ENCODE assay signal across 17 mouse cellular contexts in genomic region chr5:130375411-130375810, GRCm38 (mm10). TPM values are rescaled to one million over a fixed set of nuclear protein-coding genes. Genes with fewer than 3 reads are reported as not detected.
"Had no signal": no experiment of that assay in that cellular context is flagged by ENCODE, and none has a peak within 500 bp of the region (broad histone marks: within the 10 kb centered on the region; RNA-seq: fewer than 3 reads in every experiment).

No protein-coding gene starts in this region.

- DNase-seq: gastrocnemius, postnatal 14 days; gastrocnemius, postnatal 36 days; heart, adult 11 months; heart, adult 2 months; heart, postnatal 14 days; heart, postnatal 36 days; kidney, adult 11 months; kidney, adult 8-10 months; kidney, postnatal 10 days; kidney, postnatal 25 days; kidney, postnatal 4 days; liver; liver, embryonic 13.5 days; liver, postnatal 0 days had no signal

RNA-seq across cellular contexts. Expression of gene Caln1, which starts 6.2 kb away (rescaled TPM):
- total RNA-seq: gastrocnemius, postnatal 36 days; heart, adult 2 months; heart, postnatal 14 days; heart, postnatal 36 days; hematopoietic stem cell, adult 5-6 weeks had no signal

RNA-seq across cellular contexts. Expression of gene A330070K13Rik, which starts 9.0 kb away (rescaled TPM):
- total RNA-seq: gastrocnemius, adult 8-10 months; gastrocnemius, postnatal 14 days; gastrocnemius, postnatal 36 days; heart, adult 2 months; heart, postnatal 14 days; heart, postnatal 36 days; hematopoietic stem cell, adult 5-6 weeks; hindbrain, postnatal 0 days had no signal
